Mouse (Mus musculus) thymus, postnatal 36 days (tissue): ENCODE measurements around the gene Nme3.

Experiments
- DNase-seq, 2 experiments: peaks; one replicate each; pipeline ENCODE4 v3.0.0; 2022; ENCODE audit warnings: mixed read lengths in 2 of 2

Gene Nme3

GRCm38 (mm10) chr17:24896241-24896992 is at the start of gene Nme3:
TSS of gene Nme3 (plus strand) at chr17:24896500.
- peak; percentile 76 to 77 for DNase-seq

- no peak for DNase-seq
These were observed 48.9 kb upstream of the Nme3 start for GRCm38 (mm10) chr17:24847386-24847785.

GRCm38 (mm10) chr17:24848600-24849031 is 47.7 kb upstream of the Nme3 start:
- no peak for DNase-seq

DNA sequence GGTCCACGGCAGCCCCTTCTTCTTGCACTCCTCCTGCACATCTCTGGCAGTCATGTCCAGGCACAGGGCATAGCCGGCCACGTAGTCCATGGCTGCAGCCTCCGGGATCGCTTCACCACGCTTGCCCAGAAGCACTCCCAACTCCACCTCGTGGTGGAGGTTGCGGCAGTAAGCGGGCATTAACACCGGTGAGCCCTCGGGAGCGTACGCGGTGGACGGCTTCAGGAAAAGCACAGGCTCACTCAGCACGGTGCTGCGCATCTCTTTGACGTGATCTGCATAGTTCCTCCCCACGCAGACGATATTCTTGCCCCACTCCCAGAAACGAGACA is 46.6 kb upstream of the Nme3 start:
- no peak for DNase-seq

DNA sequence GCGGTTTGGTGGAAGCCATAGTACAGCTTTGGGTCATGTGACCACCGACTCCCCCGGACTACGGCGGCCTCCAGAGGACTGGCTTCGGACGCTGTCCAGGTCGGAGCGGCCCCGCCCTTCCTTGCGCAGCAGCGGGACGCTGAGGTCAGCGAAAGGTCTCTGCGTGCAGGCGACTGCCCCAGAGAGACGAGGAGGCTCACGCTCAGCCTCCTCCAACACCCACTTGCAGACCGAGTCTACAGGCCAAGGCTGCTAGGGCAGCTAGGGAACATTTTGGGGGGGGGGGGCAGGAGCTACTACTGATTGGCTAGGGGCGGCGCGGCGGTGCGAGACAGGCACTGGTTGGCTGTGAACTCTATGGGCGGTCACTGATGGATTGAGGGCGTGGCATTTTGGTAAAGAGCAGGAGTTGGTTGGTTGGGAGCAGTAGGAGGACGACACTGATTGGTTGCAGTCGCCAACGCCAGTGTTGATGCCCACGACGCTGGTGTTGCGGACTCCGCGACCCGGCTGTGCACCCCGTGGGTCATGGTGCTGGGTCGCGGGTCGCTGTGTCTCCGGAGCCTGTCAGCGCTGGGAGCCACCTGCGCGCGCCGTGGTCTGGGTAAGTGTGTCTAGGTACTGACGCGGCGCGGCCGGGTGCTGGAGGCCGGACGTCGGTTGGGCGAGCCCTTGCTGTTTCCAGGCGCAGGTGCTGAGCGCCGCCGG is 46.1 kb upstream of the Nme3 start, which contains the start of gene Fahd1:
Gene Fahd1 (minus strand): TSS at position 300 of the 708 bp plus-strand sequence.
- peak; percentile 90 to 96 for DNase-seq

GRCm38 (mm10) chr17:24850773-24851127 is 45.5 kb upstream of the Nme3 start:
- DNase-seq = no peak

DNA sequence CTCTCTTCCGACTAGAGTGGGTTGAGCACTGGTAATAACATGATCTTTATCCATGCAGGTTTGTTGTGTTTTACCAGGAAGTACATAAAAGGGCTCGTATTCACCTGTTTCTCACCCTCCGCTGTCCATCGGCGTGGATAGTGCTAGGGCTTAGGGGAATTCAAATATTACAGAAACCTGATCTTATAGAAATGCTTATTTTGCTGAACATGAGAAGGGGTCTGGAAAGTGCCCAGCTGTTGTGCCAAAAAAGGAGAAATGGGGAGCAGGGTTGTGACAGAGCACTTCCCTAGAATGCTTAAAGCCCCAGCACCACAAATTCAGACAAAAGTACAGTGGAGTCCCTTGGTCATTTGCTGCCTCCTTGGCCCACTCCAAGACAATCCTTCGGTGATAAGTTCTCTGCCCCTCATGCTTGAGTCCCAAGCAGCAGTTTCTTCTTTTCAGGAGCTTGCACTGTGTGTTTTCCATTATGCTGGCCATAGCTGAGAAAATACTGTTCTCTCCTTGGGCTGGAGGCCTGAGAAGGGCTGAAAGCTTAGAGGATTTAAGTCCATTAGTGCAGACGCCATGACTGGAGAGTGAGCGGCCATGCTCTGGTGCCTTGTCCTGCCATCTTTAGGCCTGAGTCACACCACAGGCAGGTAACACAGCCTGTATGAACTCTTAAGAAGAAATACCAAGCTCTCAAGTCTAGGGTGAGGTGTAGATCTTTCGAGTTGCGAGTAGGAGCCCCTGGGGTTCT is 44.7 kb upstream of the Nme3 start:
- DNase-seq = no peak

GRCm38 (mm10) chr17:24855838-24856464 is 40.3 kb upstream of the Nme3 start:
- no peak for DNase-seq

GRCm38 (mm10) chr17:24856589-24856988 is 39.7 kb upstream of the Nme3 start:
- no peak for DNase-seq

GRCm38 (mm10) chr17:24857831-24858470 is 38.3 kb upstream of the Nme3 start:
- no peak for DNase-seq

DNA sequence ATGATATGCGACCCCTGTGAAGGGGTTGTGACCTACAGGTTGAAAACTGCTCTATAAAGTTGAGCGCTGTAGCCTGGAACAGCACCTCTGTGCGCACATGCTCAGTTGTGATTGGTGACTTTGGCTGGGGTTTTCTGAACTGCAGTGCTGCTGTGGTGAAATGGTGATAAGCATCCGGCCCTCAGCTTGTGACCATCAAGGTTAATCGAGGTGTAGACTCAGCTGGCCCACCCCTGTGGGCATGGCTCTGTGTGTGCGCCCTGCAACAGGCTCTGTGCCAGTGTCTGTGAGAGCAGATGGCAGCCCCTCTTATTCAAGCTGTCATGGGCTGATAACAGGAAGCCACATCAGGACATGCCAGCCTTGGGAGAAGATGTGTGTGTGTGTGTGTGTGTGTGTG is 37.3 kb upstream of the Nme3 start:
- DNase-seq = no peak

- no peak for DNase-seq
These were observed 36.2 kb upstream of the Nme3 start for GRCm38 (mm10) chr17:24860076-24860475.

DNA sequence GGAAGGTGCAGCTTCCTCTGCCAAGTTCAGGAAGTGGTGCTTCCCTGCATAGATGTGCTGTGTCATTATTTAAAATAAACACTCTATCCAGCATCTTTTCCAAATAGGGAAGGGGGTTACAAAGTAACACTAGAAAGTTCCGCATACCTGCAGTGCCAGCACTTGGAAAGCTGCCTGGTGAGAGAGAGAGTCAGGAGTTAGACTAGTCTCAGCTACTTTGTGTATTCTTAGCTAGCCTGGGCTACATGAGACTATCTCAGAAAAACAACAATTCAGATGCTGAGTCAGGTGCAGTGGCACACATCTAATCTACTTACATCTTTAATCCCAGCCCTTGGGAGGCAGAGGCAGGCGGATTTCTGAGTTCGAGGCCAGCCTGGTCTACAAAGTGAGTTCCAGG is 34.5 kb upstream of the Nme3 start:
- DNase-seq = no peak

DNA sequence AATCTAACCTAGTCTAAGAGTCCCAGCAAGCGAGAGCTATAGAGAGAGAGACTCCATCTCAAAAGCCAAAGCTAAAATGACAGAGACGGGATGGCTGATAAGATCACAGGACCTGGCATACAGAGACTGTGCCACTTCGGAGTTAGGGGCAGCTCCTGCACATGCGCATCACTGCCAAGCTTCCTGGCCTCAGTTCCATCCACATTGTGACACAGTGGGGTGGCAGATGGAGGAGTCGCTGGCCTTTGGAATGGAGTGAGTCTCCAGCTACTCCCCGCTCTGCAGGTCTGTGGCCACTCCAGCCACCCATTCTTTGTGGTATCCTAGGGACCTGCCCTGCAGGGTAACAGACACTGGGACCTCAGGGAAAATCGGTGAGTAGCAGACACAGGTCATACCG is 30.5 kb upstream of the Nme3 start, which contains the start of gene Igfals:
Gene Igfals (plus strand): TSS at position 222 of the 400 bp plus-strand sequence.
- DNase-seq = no peak

GRCm38 (mm10) chr17:24867914-24868313 is 28.4 kb upstream of the Nme3 start:
- no peak for DNase-seq

- DNase-seq = no peak
These were observed 22.4 kb upstream of the Nme3 start for GRCm38 (mm10) chr17:24873695-24874404.

DNA sequence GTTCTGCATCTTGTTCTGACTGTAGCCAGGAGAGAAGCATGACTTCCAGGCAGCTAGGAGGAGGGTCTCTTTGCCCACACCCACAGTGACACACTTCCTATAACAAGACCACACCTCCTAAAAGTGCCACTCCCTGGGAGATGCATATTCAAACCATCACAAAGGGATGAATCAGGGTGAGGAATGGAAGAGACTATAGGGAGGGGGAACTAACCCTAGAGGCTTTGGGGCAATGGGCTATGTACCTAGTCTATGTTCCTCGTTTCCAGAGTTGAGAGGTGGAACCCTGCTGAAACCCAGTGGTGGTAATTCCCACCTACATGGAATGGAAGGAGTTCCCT is 21.9 kb upstream of the Nme3 start:
- DNase-seq = no peak

DNA sequence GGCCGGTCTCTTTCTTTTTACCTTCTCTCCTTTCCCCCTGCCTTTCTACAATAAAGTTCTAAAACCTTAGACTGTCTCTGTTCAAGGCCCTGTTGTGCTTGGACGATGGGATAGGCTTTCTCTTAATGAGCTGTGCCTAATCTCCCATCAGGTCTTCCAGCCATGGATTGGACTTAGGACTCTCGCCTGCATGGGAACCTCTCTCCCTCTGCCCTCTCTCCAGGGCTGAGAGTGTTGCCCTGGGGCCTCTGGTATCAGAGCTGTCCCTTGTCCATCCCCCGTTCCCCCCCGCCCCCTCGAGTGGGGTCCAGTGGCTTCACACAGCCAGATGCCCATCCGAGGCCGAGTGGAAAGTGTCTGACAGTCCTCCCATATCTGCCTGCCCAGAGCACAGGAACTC is 21.3 kb upstream of the Nme3 start:
- DNase-seq = no peak

- DNase-seq = no peak
These were observed 18.8 kb upstream of the Nme3 start for GRCm38 (mm10) chr17:24877336-24878116.

DNA sequence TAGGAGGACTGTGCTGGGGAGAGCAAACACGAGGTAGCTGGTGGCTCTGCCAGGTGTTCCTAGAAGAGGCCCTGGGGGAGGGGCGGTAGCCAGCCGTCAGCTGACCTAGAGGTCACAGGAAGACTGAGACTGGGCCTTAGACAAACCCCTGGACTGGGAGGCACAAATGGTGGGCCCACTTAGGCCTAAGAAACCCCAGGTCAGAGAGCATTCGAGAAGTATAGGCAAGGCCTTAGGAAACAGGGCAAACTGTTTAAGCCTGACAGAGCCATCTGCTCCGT is 18.2 kb upstream of the Nme3 start:
- peak; percentile 40 to 67 for DNase-seq

GRCm38 (mm10) chr17:24878531-24878930 is 17.8 kb upstream of the Nme3 start:
- no peak for DNase-seq
